Mouse (Mus musculus) stomach, postnatal 0 days (tissue): ENCODE results near the gene Sema5a.

Experiments
- CTCF ChIP-seq: IDR thresholded peaks from 2 replicates; pipeline ENCODE4 v1.5.1; 2016; ENCODE audit warnings: antibody characterized with exemption, low read depth, mild to moderate bottlenecking, moderate library complexity
- EP300 ChIP-seq: optimal IDR thresholded peaks from 2 replicates; pipeline ENCODE3; 2016; ENCODE audit warnings: antibody characterized with exemption

DNA sequence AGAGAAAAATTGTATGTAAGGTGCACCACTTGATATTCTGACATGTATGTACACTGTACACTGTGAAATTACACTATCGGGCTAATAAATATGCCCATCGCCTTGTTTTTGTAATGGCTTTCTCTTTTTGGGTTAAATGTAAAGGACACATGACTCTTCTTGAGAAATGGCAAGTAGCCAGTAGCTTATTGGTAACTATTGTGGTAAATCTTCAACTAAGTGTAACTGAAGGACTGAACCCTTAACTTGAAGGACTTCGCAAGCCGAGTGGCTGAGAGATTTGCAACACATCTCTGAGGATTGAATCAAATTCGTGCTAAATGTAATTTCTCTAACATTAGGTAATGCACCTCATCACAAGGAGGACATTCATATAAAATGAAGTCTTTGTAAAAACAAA lies 349.1 kb downstream of the Sema5a start:
- no peak for TF ChIP-seq CTCF
- no peak for TF ChIP-seq EP300
